Mouse (Mus musculus) skeletal muscle tissue, adult 2 months (tissue): Measurements from ENCODE around the gene Ep300.
"Not testable (repeated sequence)": the region's sequence is repeated elsewhere in the genome, so short reads cannot be mapped to it uniquely, and the experiment has no call there.

ENCODE experiments used
- DNase-seq: peaks from one replicate; pipeline ENCODE4 v3.0.0-alpha.2; 2012; ENCODE audit warnings: low read depth, low spot score

Gene Ep300

DNA sequence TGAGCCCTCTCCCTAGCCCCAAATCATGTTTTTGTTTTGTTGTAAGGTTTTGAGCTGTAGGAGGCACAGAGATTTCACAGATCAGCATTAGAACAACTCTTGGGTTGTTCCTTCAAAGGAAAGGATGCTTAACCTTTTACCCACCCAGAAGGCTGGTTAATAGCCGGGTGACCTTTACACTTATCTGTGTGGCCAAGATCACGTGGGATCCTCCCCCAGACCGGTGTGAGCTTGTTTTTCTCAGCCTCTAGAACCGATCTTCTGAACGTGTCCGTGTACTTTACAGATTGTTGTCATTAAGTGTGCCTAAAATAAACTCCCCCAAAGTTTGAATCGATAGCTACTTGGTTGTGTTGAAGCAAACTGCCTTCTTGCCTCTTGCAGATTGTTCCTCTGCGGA is 115.5 kb downstream of the Ep300 start:
- DNase-seq: no peak

DNA sequence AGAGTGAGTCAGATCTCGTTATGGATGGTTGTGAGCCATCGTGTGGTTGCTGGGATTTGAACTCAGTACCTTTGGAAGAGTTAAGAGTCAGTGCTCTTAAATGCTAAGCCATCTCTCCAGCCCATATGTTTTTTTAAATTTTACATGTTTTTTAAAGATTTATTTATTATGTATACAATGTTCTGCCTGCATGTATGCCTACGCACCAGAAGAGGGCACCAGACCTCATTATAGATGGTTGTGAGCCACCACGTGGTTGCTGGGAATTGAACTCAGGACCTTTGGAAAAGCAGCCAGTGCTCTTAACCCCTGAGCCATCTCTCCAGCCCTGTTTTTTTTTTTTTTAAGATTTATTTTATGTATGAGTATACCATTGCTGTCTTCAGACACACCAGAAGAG is 116.2 kb downstream of the Ep300 start:
- DNase-seq: not testable (repeated sequence)
